Mouse (Mus musculus): ENCODE data around the gene Rnf151. TPM values are rescaled to one million over a fixed set of nuclear protein-coding genes. Genes with fewer than 3 reads are reported as not detected.
"Not testable (repeated sequence)": the region's sequence is repeated elsewhere in the genome, so short reads cannot be mapped to it uniquely, and the experiment has no call there.

Rnf151 gene
- polyA plus RNA-seq, 2 experiments = 0.19 to 0.98 TPM

- H3K27ac ChIP-seq (replicated peaks; ENCODE audit: low read depth, low read length) = peak overlapping the region; percentile 87
- DNase-seq (ENCODE audit: low spot score) = peak; percentile 99
- H3K9me3 ChIP-seq (ENCODE audit: control insufficient read depth, low read length) = no peaks in the 10 kb centered on the region
- under 1% methylated on average over 55 of the region's 61 CpGs for WGBS
- ATAC-seq (ENCODE audit: low FRiP score, low read depth) = peak; percentile 98
- peaks cover 38% of the 10 kb centered on the region for H3K36me3 ChIP-seq (ENCODE audit: control insufficient read depth, insufficient read depth, low read length)
- H3K9ac ChIP-seq (ENCODE audit: low read depth, low read length, severe bottlenecking) = peak overlapping the region; percentile 93
- peak overlapping the region; percentile 90 for H3K4me3 ChIP-seq (replicated peaks; ENCODE audit: low read length)
- peak; percentile 97; the same call in 1 of the 2 replicates for TF ChIP-seq POLR2A (IDR thresholded peaks at IDR 0.05; ENCODE audit: borderline replicate concordance, extremely low read depth, insufficient read depth, insufficient read length)
- H3K4me2 ChIP-seq (replicated peaks; ENCODE audit: low read depth, low read length, severe bottlenecking) = peak overlapping the region; percentile 79
- H3K27me3 ChIP-seq (ENCODE audit: control insufficient read depth, insufficient read depth, low read length) = no peaks in the 10 kb centered on the region
- H3K4me1 ChIP-seq (ENCODE audit: control insufficient read depth, insufficient read depth, low read length) = peaks cover 21% of the 10 kb centered on the region
Observed at GRCm38 (mm10) chr17:24719494-24720222, 1.8 kb upstream of the Rnf151 start.

GRCm38 (mm10) chr17:24718938-24719337 lies 1.1 kb upstream of the Rnf151 start:
- peak overlapping the region; percentile 47 for H3K4me2 ChIP-seq (replicated peaks; ENCODE audit: low read depth, low read length, severe bottlenecking)
- not testable (repeated sequence) for H3K9me3 ChIP-seq (ENCODE audit: control insufficient read depth, low read length); H3K27ac ChIP-seq (replicated peaks; ENCODE audit: low read depth, low read length); ATAC-seq (ENCODE audit: low FRiP score, low read depth); H3K27me3 ChIP-seq (ENCODE audit: control insufficient read depth, insufficient read depth, low read length); DNase-seq (ENCODE audit: low spot score)
- peak overlapping the region; percentile 90 for H3K4me3 ChIP-seq (replicated peaks; ENCODE audit: low read length)
- H3K36me3 ChIP-seq (ENCODE audit: control insufficient read depth, insufficient read depth, low read length) = peaks cover 38% of the 10 kb centered on the region
- WGBS = 67% methylated on average over 5 of the region's 5 CpGs
- peaks cover 21% of the 10 kb centered on the region for H3K4me1 ChIP-seq (ENCODE audit: control insufficient read depth, insufficient read depth, low read length)
- peak overlapping the region; percentile 93 for H3K9ac ChIP-seq (ENCODE audit: low read depth, low read length, severe bottlenecking)

GRCm38 (mm10) chr17:24716166-24716682 lies 1.6 kb downstream of the Rnf151 start:
- Histone ChIP-seq H3K9ac (ENCODE audit: low read depth, low read length, severe bottlenecking) (no peak overlapping the region), H3K4me2 (replicated peaks; ENCODE audit: low read depth, low read length, severe bottlenecking) (no peak overlapping the region), H3K27me3 (ENCODE audit: control insufficient read depth, insufficient read depth, low read length) (no peaks in the 10 kb centered on the region), H3K4me3 (replicated peaks; ENCODE audit: low read length) (no peak overlapping the region), H3K4me1 (ENCODE audit: control insufficient read depth, insufficient read depth, low read length) (peaks cover 4% of the 10 kb centered on the region; the same call in 1 of the 2 replicates), H3K36me3 (ENCODE audit: control insufficient read depth, insufficient read depth, low read length) (peaks cover 24% of the 10 kb centered on the region), H3K9me3 (ENCODE audit: control insufficient read depth, low read length) (no peaks in the 10 kb centered on the region), H3K27ac (replicated peaks; ENCODE audit: low read depth, low read length) (no peak overlapping the region)
- DNase-seq (ENCODE audit: low spot score) (no peak), ATAC-seq (ENCODE audit: low FRiP score, low read depth) (no peak)
- TF ChIP-seq POLR2A (IDR thresholded peaks at IDR 0.05; ENCODE audit: borderline replicate concordance, extremely low read depth, insufficient read depth, insufficient read length) = no peak
- WGBS = 95% methylated on average over 15 of the region's 15 CpGs

- Histone ChIP-seq H3K27ac (replicated peaks; ENCODE audit: low read depth, low read length) (no peak overlapping the region), H3K9me3 (ENCODE audit: control insufficient read depth, low read length) (no peaks in the 10 kb centered on the region), H3K4me3 (replicated peaks; ENCODE audit: low read length) (no peak overlapping the region), H3K9ac (ENCODE audit: low read depth, low read length, severe bottlenecking) (no peak overlapping the region), H3K4me1 (ENCODE audit: control insufficient read depth, insufficient read depth, low read length) (peaks cover 3% of the 10 kb centered on the region; the same call in 1 of the 2 replicates), H3K27me3 (ENCODE audit: control insufficient read depth, insufficient read depth, low read length) (no peaks in the 10 kb centered on the region), H3K36me3 (ENCODE audit: control insufficient read depth, insufficient read depth, low read length) (peaks cover 21% of the 10 kb centered on the region), H3K4me2 (replicated peaks; ENCODE audit: low read depth, low read length, severe bottlenecking) (no peak overlapping the region)
- ATAC-seq (ENCODE audit: low FRiP score, low read depth) (no peak), DNase-seq (ENCODE audit: low spot score) (no peak)
- 67% methylated on average over 6 of the region's 6 CpGs for WGBS
- TF ChIP-seq POLR2A (IDR thresholded peaks at IDR 0.05; ENCODE audit: borderline replicate concordance, extremely low read depth, insufficient read depth, insufficient read length) = no peak
Observed at GRCm38 (mm10) chr17:24715556-24715955, 2.3 kb downstream of the Rnf151 start.

- 28% methylated on average over 2 of the region's 2 CpGs for WGBS
- Histone ChIP-seq H3K4me3 (replicated peaks; ENCODE audit: low read length) (no peak overlapping the region), H3K27me3 (ENCODE audit: control insufficient read depth, insufficient read depth, low read length) (no peaks in the 10 kb centered on the region), H3K4me1 (ENCODE audit: control insufficient read depth, insufficient read depth, low read length) (peaks cover 8% of the 10 kb centered on the region; the same call in 1 of the 2 replicates), H3K27ac (replicated peaks; ENCODE audit: low read depth, low read length) (no peak overlapping the region), H3K4me2 (replicated peaks; ENCODE audit: low read depth, low read length, severe bottlenecking) (no peak overlapping the region), H3K9ac (ENCODE audit: low read depth, low read length, severe bottlenecking) (no peak overlapping the region), H3K9me3 (ENCODE audit: control insufficient read depth, low read length) (no peaks in the 10 kb centered on the region), H3K36me3 (ENCODE audit: control insufficient read depth, insufficient read depth, low read length) (peaks cover 21% of the 10 kb centered on the region)
- ATAC-seq (ENCODE audit: low FRiP score, low read depth) (no peak), DNase-seq (ENCODE audit: low spot score) (no peak)
- TF ChIP-seq POLR2A (IDR thresholded peaks at IDR 0.05; ENCODE audit: borderline replicate concordance, extremely low read depth, insufficient read depth, insufficient read length) = no peak
Observed at GRCm38 (mm10) chr17:24708646-24709045, 9.2 kb downstream of the Rnf151 start.

Measured in limb, embryonic 14.5 days (tissue).